Mouse (Mus musculus) MEL (cell line): Measurements from ENCODE around the gene Ergic1. TPM values are rescaled to one million over a fixed set of nuclear protein-coding genes. Genes with fewer than 3 reads are reported as not detected.

Source experiments
- DNase-seq: peaks from one replicate; pipeline ENCODE4 v3.0.0; 2011; ENCODE audit warnings: low read depth, low spot score
- H3K27ac ChIP-seq: 2 replicates; pipeline ENCODE4 v1.5.1; 2012; ENCODE audit warnings: low read depth, mild to moderate bottlenecking, control low read depth, low read length, moderate library complexity; ENCODE audit not compliant: control insufficient read depth
- H3K27me3 ChIP-seq, 2 experiments: fragments of 150-350 bp in 1 of 2; sonication (generic) in 1 of 2; 2 replicates each; pipeline ENCODE4 v1.6.1; 2012; ENCODE audit warnings: low read length in 2 of 2, mild to moderate bottlenecking in 2 of 2, improper control_type of control experiment in 1 of 2, moderate library complexity in 1 of 2; ENCODE audit not compliant: insufficient read depth in 2 of 2, control insufficient read depth in 1 of 2
- H3K36me3 ChIP-seq, 2 experiments: 2 replicates each; pipeline ENCODE4 v1.6.1; 2012 to 2014; ENCODE audit warnings: low read length in 2 of 2, improper control_type of control experiment in 1 of 2, inconsistent platforms in 1 of 2, mild to moderate bottlenecking in 1 of 2; ENCODE audit not compliant: insufficient read depth in 2 of 2, control insufficient read depth in 1 of 2
- H3K4me1 ChIP-seq, 2 experiments: fragments of 150-350 bp in 1 of 2; sonication (generic) in 1 of 2; 2 replicates each; pipeline ENCODE4 v1.6.1; 2012; ENCODE audit warnings: low read length in 2 of 2, improper control_type of control experiment in 1 of 2, mild to moderate bottlenecking in 1 of 2; ENCODE audit not compliant: insufficient read depth in 2 of 2, control insufficient read depth in 1 of 2
- H3K4me3 ChIP-seq, 2 experiments: fragments of 150-350 bp in 1 of 2; sonication (generic) in 1 of 2; 2 replicates each; pipeline ENCODE4 v1.5.1; 2012; ENCODE audit warnings: low read depth in 2 of 2, low read length in 2 of 2, mild to moderate bottlenecking in 2 of 2, moderate library complexity in 2 of 2, control low read depth in 1 of 2, improper control_type of control experiment in 1 of 2; ENCODE audit not compliant: control insufficient read depth in 1 of 2, insufficient read depth in 1 of 2
- H3K79me2 ChIP-seq: 2 replicates; pipeline ENCODE4 v1.6.1; 2012; ENCODE audit warnings: mild to moderate bottlenecking, low read length, moderate library complexity; ENCODE audit not compliant: control insufficient read depth, poor library complexity, insufficient read depth
- H3K9ac ChIP-seq: 2 replicates; pipeline ENCODE4 v1.6.1; 2012; ENCODE audit warnings: low read depth, mild to moderate bottlenecking, control low read depth, low read length, moderate library complexity; ENCODE audit not compliant: control insufficient read depth, poor library complexity, severe bottlenecking
- H3K9me3 ChIP-seq: fragments of 150-350 bp; sonication (generic); replicated peaks from 2 replicates; pipeline ENCODE4 v1.6.1; 2012; ENCODE audit warnings: mild to moderate bottlenecking, low read length, improper control_type of control experiment, moderate library complexity; ENCODE audit not compliant: insufficient read depth
- BHLHE40 ChIP-seq: IDR thresholded peaks from 2 replicates; pipeline ENCODE4 v1.6.1; 2012; ENCODE audit warnings: low read depth, mild to moderate bottlenecking, inconsistent platforms, low read length, improper control_type of control experiment, borderline replicate concordance
- CHD1 ChIP-seq: IDR thresholded peaks from 2 replicates; pipeline ENCODE4 v1.6.1; 2012; ENCODE audit warnings: low read depth, mild to moderate bottlenecking, inconsistent platforms, low read length, improper control_type of control experiment
- CHD2 ChIP-seq: IDR thresholded peaks from 2 replicates; pipeline ENCODE4 v1.6.1; 2011; ENCODE audit warnings: low read length, improper control_type of control experiment
- ELF1 ChIP-seq: IDR thresholded peaks from 2 replicates; pipeline ENCODE4 v1.6.1; 2014; ENCODE audit warnings: low read depth, mild to moderate bottlenecking, inconsistent platforms, low read length, improper control_type of control experiment, moderate library complexity
- GATA1 ChIP-seq: IDR thresholded peaks from 2 replicates; pipeline ENCODE4 v1.6.1; 2011; ENCODE audit warnings: low read depth, low read length, improper control_type of control experiment
- JUND ChIP-seq: IDR thresholded peaks from 2 replicates; pipeline ENCODE4 v1.6.1; 2011; ENCODE audit warnings: low read depth, mild to moderate bottlenecking, improper control_type of control experiment, low read length
- KAT2A ChIP-seq: conservative IDR thresholded peaks from 2 replicates; pipeline ENCODE4 v1.6.1; 2012; ENCODE audit warnings: low read depth, low read length, improper control_type of control experiment, inconsistent platforms
- MAX ChIP-seq: IDR thresholded peaks from 2 replicates; pipeline ENCODE4 v1.6.1; 2011; ENCODE audit warnings: low read length, improper control_type of control experiment
- MAZ ChIP-seq: IDR thresholded peaks from 2 replicates; pipeline ENCODE4 v1.6.1; 2012; ENCODE audit warnings: low read depth, mild to moderate bottlenecking, inconsistent platforms, low read length, improper control_type of control experiment
- MEF2A ChIP-seq: IDR thresholded peaks from 2 replicates; pipeline ENCODE4 v1.6.1; 2014; ENCODE audit warnings: low read depth, mild to moderate bottlenecking, inconsistent platforms, low read length, improper control_type of control experiment; ENCODE audit not compliant: poor library complexity, insufficient replicate concordance, severe bottlenecking; ENCODE audit errors: extremely low read depth
- NELFE ChIP-seq: IDR thresholded peaks from 2 replicates; pipeline ENCODE4 v1.6.1; 2011; ENCODE audit warnings: low read depth, low read length, improper control_type of control experiment
- NRF1 ChIP-seq: IDR thresholded peaks from 2 replicates; pipeline ENCODE4 v1.6.1; 2014; ENCODE audit warnings: low read depth, mild to moderate bottlenecking, inconsistent platforms, low read length, improper control_type of control experiment, moderate library complexity; ENCODE audit not compliant: poor library complexity, insufficient read depth, severe bottlenecking
- POLR2A ChIP-seq, 2 experiments: IDR thresholded peaks; 2 replicates each; pipeline ENCODE4 v1.6.1; 2011 to 2012; ENCODE audit warnings: low read length in 2 of 2, mild to moderate bottlenecking in 2 of 2, control low read depth in 1 of 2, improper control_type of control experiment in 1 of 2, low read depth in 1 of 2, moderate library complexity in 1 of 2; ENCODE audit not compliant: control insufficient read depth in 1 of 2, insufficient read depth in 1 of 2, poor library complexity in 1 of 2
- POLR2AphosphoS2 ChIP-seq: IDR thresholded peaks from 2 replicates; pipeline ENCODE4 v1.6.1; 2011; ENCODE audit warnings: low read length, improper control_type of control experiment
- RCOR1 ChIP-seq: IDR thresholded peaks from 2 replicates; pipeline ENCODE4 v1.6.1; 2012; ENCODE audit warnings: low read depth, mild to moderate bottlenecking, inconsistent platforms, low read length, improper control_type of control experiment
- SIN3A ChIP-seq: IDR thresholded peaks from 2 replicates; pipeline ENCODE4 v1.6.1; 2012; ENCODE audit warnings: low read length, improper control_type of control experiment, inconsistent platforms
- TAL1 ChIP-seq: IDR thresholded peaks from 2 replicates; pipeline ENCODE4 v1.6.1; 2012; ENCODE audit warnings: mild to moderate bottlenecking, inconsistent platforms, low read length, moderate library complexity, mixed read lengths
- TCF12 ChIP-seq: IDR thresholded peaks from 2 replicates; pipeline ENCODE4 v1.6.1; 2014; ENCODE audit warnings: low read depth, mild to moderate bottlenecking, inconsistent platforms, low read length, improper control_type of control experiment, moderate library complexity
- UBTF ChIP-seq: IDR thresholded peaks from 2 replicates; pipeline ENCODE4 v1.6.1; 2012; ENCODE audit warnings: low read depth, mild to moderate bottlenecking, inconsistent platforms, low read length, improper control_type of control experiment, moderate library complexity, borderline replicate concordance; ENCODE audit not compliant: insufficient read depth
- USF1 ChIP-seq: IDR thresholded peaks from 2 replicates; pipeline ENCODE4 v1.6.1; 2014; ENCODE audit warnings: low read depth, mild to moderate bottlenecking, inconsistent platforms, low read length, improper control_type of control experiment, moderate library complexity
- ZC3H11A ChIP-seq: IDR thresholded peaks from 2 replicates; pipeline ENCODE4 v1.6.1; 2012; ENCODE audit warnings: low read depth, mild to moderate bottlenecking, inconsistent platforms, low read length, improper control_type of control experiment
- ZMIZ1 ChIP-seq: IDR thresholded peaks from 2 replicates; pipeline ENCODE4 v1.6.1; 2012; ENCODE audit warnings: low read depth, mild to moderate bottlenecking, inconsistent platforms, low read length, improper control_type of control experiment, moderate library complexity
- polyA plus RNA-seq, 2 experiments: library from polyadenylated mRNA; stranded (reverse) in 1 of 2; unstranded in 1 of 2; fragments of >175 nt in 1 of 2; fragments of >200 nt in 1 of 2; gene quantifications; 2 replicates each; pipeline versions ENCODE4 v1.2.1 to v1.2.4; 2012; ENCODE audit warnings: low replicate concordance in 2 of 2, low read depth in 1 of 2; ENCODE audit not compliant: insufficient read length in 2 of 2, insufficient read depth in 1 of 2, missing spikeins in 1 of 2
- total RNA-seq: library from RNA; depleted of rRNA; stranded (reverse); fragments of 300-350 nt; gene quantifications from 2 replicates; pipeline ENCODE4 v1.2.3, GENCODE M21; 2012

Gene Ergic1
- total and polyA plus RNA-seq, 3 experiments, result 78.5 to 730 (median 95.6) TPM

DNA sequence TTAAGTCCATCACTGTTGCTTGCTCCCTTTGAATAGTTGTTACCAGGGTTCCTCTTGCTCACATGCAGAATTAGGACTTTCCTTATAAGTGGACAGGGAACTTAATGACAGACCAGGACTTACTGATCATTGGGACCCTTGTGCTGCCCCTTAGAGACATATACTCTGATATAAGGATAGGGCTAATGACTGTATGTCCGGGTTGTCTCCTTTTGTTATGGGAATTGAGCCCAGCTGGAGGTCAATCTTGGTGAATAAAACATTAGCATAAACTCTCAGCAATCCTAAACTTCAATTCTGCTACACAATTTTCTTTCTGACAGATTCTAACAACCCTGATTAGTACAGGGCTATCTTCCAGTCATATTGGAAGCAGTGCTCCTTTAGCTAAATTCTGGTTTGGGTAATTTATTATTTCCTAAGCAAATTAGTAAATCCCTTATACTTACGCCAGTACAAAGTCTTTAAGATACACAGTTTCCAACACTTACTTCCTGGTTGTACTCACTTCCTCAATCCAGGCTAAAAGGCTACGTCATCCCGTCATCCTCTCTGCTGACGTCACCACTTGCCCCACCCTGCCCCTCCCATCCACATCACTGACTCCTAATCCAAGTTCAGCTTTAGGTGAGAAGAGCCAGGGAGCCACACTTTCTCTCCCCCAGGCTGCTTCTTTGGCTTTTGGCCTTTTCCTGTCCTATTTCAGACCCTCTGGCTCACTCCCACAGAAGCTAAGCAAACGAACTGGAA is 23.4 kb upstream of the Ergic1 start (continued):
- TF ChIP-seq ZMIZ1 (no peak), CHD2 (no peak), NRF1 (no peak), TAL1 (no peak), MEF2A (no peak), USF1 (no peak), UBTF (no peak), ELF1 (peak; percentile 99), GATA1 (no peak), POLR2AphosphoS2 (0 out of 2 replicates have a peak, but pooled peaks have one; percentile 53), POLR2A (IDR thresholded peaks at IDR 0.05; ENCODE audit: control insufficient read depth in 1 of 2, insufficient read depth in 1 of 2, low read depth in 1 of 2, low read length in 2 of 2, poor library complexity in 1 of 2) (peak in 1 of 2 experiments; percentile 61; a peak in 2 of 4 replicates), KAT2A (peak; percentile 40; the same call in 1 of the 2 replicates), MAZ (peak; percentile 88), RCOR1 (no peak), ZC3H11A (no peak), SIN3A (peak; percentile 80), BHLHE40 (no peak), MAX (no peak), TCF12 (0 out of 2 replicates have a peak, but pooled peaks have one; percentile 42)

DNA sequence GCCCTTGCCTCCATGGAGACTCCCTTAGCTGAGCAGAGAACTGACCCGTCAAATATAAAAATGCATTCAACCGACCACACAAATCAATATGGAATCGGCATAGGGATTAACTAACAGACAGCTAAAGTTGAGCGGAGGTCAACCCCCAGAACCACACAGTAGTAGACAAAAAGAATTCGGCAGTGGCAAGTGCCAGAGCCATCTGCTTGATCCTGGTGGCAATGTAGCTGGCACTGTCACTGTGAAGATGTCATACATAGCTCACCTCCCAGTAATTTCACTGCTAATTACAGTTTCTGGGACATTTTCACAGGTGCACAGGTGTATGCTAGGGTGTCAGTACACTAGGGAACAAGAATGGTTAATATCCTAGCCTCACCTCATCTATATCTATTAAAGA is 21.2 kb upstream of the Ergic1 start:
- Histone ChIP-seq H3K4me1 (peaks cover 2 to 12% of the 10 kb centered on the region in 2 experiments), H3K79me2 (no peaks in the 10 kb centered on the region; the same call in 1 of the 2 replicates), H3K36me3 (peaks cover 0 to 7% of the 10 kb centered on the region in 2 experiments; a peak in 2 of 4 replicates), H3K27me3 (no peaks in the 10 kb centered on the region), H3K9me3 (no peaks in the 10 kb centered on the region), H3K27ac (no peak overlapping the region), H3K4me3 (no peak overlapping the region), H3K9ac (no peak overlapping the region)
- no peak for DNase-seq
- TF ChIP-seq CHD1 (no peak), POLR2A (IDR thresholded peaks at IDR 0.05; ENCODE audit: control insufficient read depth in 1 of 2, insufficient read depth in 1 of 2, low read depth in 1 of 2, low read length in 2 of 2, poor library complexity in 1 of 2) (no peak), POLR2AphosphoS2 (no peak), JUND (no peak), SIN3A (no peak), BHLHE40 (no peak), ELF1 (no peak), NELFE (no peak)
